Mouse (Mus musculus): ENCODE results near the gene Tlr9. TPM values are rescaled to one million over a fixed set of nuclear protein-coding genes. Genes with fewer than 3 reads are reported as not detected.
A peak's percentile ranks its signal among the peaks of the same experiment; 100 is the strongest.

Tlr9 gene
- total and polyA plus RNA-seq, 3 experiments: 0.27 TPM; not detected in 2

DNA sequence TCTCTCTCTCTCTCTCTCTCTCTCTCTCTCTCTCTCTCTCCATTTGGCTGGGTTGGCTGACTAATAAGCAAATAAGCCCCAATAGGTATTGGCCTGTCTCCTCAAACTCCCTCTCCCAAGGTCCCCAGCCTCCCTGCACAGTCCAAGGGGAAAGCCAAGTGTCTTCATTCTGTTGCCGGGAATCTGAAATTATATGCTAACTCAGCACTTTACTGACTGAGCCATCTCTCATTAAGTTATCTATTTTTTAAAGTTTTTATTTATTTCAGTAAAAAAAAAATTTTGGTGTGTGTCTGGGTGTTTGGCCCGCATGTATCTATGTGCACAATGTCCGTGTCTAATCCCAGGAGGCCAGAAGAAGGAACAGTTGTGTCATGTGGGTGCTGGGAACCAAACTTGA is 20.5 kb upstream of the Tlr9 start:
- DNase-seq (ENCODE audit: low spot score) (no peak), ATAC-seq (ENCODE audit: extremely low read depth, insufficient number of reproducible peaks, low FRiP score, poor library complexity, severe bottlenecking) (no peak)
- H3K4me3 ChIP-seq (ENCODE audit: low read depth, low read length): peak overlapping the region; percentile 83; the same call in 1 of the 2 replicates

DNA sequence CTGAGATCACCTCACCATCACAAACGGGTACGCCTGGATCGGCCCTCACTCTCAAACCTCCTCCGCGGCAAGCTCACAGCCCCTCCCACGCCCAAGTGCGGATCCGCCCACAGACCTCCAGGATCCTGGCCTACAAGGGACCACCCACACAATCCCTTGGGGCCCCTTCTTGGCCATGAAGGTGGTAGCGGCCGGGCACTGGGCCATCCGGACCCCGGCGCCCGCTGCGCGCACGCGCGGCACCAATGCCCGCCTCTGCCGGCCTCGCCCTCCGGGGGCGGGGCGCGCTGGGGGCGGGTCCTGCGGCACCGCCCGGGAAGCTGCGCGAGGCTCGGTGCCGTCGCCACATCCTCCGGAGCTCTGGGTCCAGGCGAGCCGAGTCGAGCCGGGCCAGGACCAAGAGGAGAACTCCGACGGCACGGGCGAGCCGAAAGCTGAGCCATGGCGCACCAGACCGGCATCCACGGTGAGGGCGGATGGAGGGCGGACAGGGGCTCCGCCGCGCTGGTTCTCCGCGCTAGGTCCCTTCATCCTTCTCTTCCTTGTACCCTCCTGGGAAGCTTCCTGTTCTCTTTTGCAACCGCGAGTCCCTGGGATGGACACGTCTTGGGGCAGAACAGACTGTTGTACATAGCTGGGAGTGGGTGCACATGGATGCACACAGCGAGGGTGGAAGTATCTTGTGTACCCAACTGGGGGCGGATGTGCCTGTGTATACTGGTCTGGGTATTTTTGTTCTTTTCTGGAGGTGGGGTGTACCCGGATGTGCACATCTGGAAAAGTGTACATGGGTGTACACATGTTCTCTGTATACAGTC is 19.4 kb upstream of the Tlr9 start, which contains the start of gene Twf2:
Gene Twf2, plus strand, starts transcription at position 290 of the 818 bp plus-strand sequence.
- Histone ChIP-seq H3K9me3 (replicated peaks) (no peaks in the 10 kb centered on the region), H3K4me3 (ENCODE audit: low read depth, low read length) (peak within 1 kb of the TSS; percentile 83), H3K27me3 (ENCODE audit: insufficient read depth, low read length) (no peaks in the 10 kb centered on the region), H3K4me1 (ENCODE audit: insufficient read depth, low read depth, low read length) (peaks cover 77% of the 10 kb centered on the region), H3K36me3 (replicated peaks) (peaks cover 39% of the 10 kb centered on the region)
- peak; percentile 97 for DNase-seq (ENCODE audit: low spot score)
- ATAC-seq (ENCODE audit: extremely low read depth, insufficient number of reproducible peaks, low FRiP score, poor library complexity, severe bottlenecking): peak; percentile 73
- TF ChIP-seq CTCF (IDR thresholded peaks at IDR 0.05; ENCODE audit: low read depth, low read length): no peak
- TF ChIP-seq GATA2 (IDR thresholded peaks at IDR 0.05; ENCODE audit: borderline replicate concordance, low read depth, low read length): no peak
- no peak for TF ChIP-seq GATA1 (IDR thresholded peaks at IDR 0.05; ENCODE audit: borderline replicate concordance, low read length)
- TF ChIP-seq POLR2AphosphoS5 (IDR thresholded peaks at IDR 0.05; ENCODE audit: insufficient replicate concordance, low read depth, low read length): no peak

More for the DNA sequence above, 20.5 kb upstream of the Tlr9 start:
- TF ChIP-seq GATA2 (IDR thresholded peaks at IDR 0.05; ENCODE audit: borderline replicate concordance, low read depth, low read length) (no peak), TAL1 (conservative IDR thresholded peaks at IDR 0.05; ENCODE audit: low read depth, low read length) (no peak), POLR2AphosphoS5 (IDR thresholded peaks at IDR 0.05; ENCODE audit: insufficient replicate concordance, low read depth, low read length) (no peak), GATA1 (IDR thresholded peaks at IDR 0.05; ENCODE audit: borderline replicate concordance, low read length) (no peak), CTCF (IDR thresholded peaks at IDR 0.05; ENCODE audit: low read depth, low read length) (no peak)
- no peaks in the 10 kb centered on the region for H3K9me3 ChIP-seq (replicated peaks)
- no peaks in the 10 kb centered on the region for H3K27me3 ChIP-seq (ENCODE audit: insufficient read depth, low read length)
- peaks cover 39% of the 10 kb centered on the region for H3K36me3 ChIP-seq (replicated peaks)
- H3K4me1 ChIP-seq (ENCODE audit: insufficient read depth, low read depth, low read length): peaks cover 78% of the 10 kb centered on the region

DNA sequence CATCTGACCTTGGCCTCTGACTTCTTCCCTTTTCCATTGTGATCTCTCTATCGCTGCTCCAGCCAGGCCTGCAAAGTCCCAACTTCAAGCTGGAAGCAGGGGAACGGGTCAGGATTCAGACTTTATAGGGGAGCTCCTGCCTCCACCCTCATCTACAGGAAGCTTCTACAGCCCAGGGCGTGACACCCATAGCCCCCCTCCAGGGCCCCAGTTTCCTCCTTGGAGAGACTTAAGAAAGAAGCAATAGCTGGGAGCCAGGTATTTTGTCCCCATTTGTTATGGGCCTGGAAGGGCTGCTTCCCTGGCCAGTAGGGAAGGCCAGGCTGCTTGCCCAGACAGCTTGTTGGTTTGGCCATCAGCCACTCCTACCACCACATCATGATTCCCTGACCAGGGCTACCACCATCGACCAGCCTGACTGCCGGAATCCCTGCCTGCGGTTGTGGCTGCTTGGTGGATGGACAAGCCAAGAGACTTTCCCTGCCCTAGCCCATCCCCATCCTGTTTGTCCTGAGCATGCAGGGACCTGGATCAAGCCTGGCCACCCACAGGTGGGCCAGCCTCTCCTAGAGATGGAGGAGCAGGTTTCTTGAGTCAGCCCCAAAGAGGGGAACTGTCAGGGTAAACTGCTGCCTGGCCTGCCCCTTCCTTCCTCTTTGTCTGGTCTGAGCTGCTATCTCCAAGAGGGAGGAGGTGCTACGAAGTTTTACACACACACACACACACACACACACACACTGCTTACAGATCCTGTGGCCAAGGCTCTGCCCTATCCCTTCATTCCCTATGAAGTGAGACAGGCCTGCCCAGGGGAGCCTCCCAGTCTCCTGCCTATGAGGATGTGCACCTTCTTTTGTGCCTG is 18.2 kb upstream of the Tlr9 start:
- Histone ChIP-seq H3K36me3 (replicated peaks) (peaks cover 46% of the 10 kb centered on the region), H3K4me3 (ENCODE audit: low read depth, low read length) (peak overlapping the region; percentile 83; the same call in 1 of the 2 replicates), H3K27me3 (ENCODE audit: insufficient read depth, low read length) (no peaks in the 10 kb centered on the region), H3K9me3 (replicated peaks) (no peaks in the 10 kb centered on the region), H3K4me1 (ENCODE audit: insufficient read depth, low read depth, low read length) (peaks cover 69% of the 10 kb centered on the region)
- DNase-seq (ENCODE audit: low spot score) (peak; percentile 52), ATAC-seq (ENCODE audit: extremely low read depth, insufficient number of reproducible peaks, low FRiP score, poor library complexity, severe bottlenecking) (no peak)
- no peak for TF ChIP-seq GATA2 (IDR thresholded peaks at IDR 0.05; ENCODE audit: borderline replicate concordance, low read depth, low read length)
- no peak for TF ChIP-seq CTCF (IDR thresholded peaks at IDR 0.05; ENCODE audit: low read depth, low read length)
- no peak for TF ChIP-seq GATA1 (IDR thresholded peaks at IDR 0.05; ENCODE audit: borderline replicate concordance, low read length)
- TF ChIP-seq TAL1 (conservative IDR thresholded peaks at IDR 0.05; ENCODE audit: low read depth, low read length): no peak
- no peak for TF ChIP-seq POLR2AphosphoS5 (IDR thresholded peaks at IDR 0.05; ENCODE audit: insufficient replicate concordance, low read depth, low read length)

DNA sequence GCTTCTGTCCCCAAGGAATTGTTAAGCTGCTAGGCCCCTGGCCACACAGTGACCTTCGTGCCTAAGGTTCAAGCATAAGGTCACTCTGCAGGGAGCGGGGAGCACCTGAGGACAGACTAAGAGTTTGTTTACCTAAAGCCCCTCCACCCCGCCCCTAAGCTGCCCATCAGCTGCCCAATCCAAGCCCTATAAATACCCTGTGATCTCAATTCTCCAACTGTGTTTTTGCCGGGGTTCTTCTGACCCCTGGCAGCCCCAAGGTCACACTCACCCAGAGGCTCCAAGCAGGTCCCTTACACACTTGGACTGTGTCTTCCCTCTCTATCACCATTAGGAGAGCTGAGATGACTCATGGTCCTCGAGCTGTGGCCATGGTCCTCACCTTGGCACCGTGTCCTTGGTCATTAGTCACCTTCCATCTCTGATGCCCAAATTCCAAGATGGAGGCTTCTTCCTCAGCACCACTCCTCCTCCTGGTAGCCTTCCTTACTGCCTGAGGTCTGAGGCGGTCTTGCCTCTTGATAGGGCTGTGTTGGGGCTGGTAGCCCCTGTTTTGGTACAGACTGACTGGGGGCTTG is 16.6 kb upstream of the Tlr9 start:
- no peak for TF ChIP-seq CTCF (IDR thresholded peaks at IDR 0.05; ENCODE audit: low read depth, low read length)
- TF ChIP-seq POLR2AphosphoS5 (IDR thresholded peaks at IDR 0.05; ENCODE audit: insufficient replicate concordance, low read depth, low read length): no peak
- no peak for TF ChIP-seq TAL1 (conservative IDR thresholded peaks at IDR 0.05; ENCODE audit: low read depth, low read length)
- no peak for TF ChIP-seq GATA2 (IDR thresholded peaks at IDR 0.05; ENCODE audit: borderline replicate concordance, low read depth, low read length)
- TF ChIP-seq GATA1 (IDR thresholded peaks at IDR 0.05; ENCODE audit: borderline replicate concordance, low read length): no peak
- Histone ChIP-seq H3K36me3 (replicated peaks) (peaks cover 58% of the 10 kb centered on the region), H3K4me1 (ENCODE audit: insufficient read depth, low read depth, low read length) (peaks cover 55% of the 10 kb centered on the region), H3K27me3 (ENCODE audit: insufficient read depth, low read length) (no peaks in the 10 kb centered on the region), H3K9me3 (replicated peaks) (no peaks in the 10 kb centered on the region), H3K4me3 (ENCODE audit: low read depth, low read length) (no peak overlapping the region)
- no peak for ATAC-seq (ENCODE audit: extremely low read depth, insufficient number of reproducible peaks, low FRiP score, poor library complexity, severe bottlenecking)
- no peak for DNase-seq (ENCODE audit: low spot score)

DNA sequence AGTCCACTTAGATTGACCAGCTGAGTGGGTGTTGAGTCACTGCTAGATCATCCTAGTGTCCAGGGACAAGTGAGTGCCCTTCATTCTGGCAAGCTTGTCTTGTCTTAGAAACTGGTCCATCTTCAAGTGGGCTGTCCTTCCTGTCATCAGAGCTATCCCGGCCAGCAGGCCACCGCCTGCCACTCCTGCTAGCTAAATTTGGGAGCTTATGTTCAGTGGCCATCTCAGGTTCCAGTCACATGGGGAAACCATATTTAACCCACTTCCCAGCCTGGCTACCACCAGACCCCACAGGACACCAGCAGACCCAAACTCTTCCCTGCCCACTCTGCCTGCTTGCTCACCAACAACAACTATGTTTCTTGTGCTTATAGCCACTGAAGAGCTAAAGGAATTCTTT is 15.9 kb upstream of the Tlr9 start:
- DNase-seq (ENCODE audit: low spot score) (no peak), ATAC-seq (ENCODE audit: extremely low read depth, insufficient number of reproducible peaks, low FRiP score, poor library complexity, severe bottlenecking) (no peak)
- H3K4me3 ChIP-seq (ENCODE audit: low read depth, low read length): no peak overlapping the region
- H3K36me3 ChIP-seq (replicated peaks): peaks cover 65% of the 10 kb centered on the region
- TF ChIP-seq GATA2 (IDR thresholded peaks at IDR 0.05; ENCODE audit: borderline replicate concordance, low read depth, low read length): no peak
- TF ChIP-seq POLR2AphosphoS5 (IDR thresholded peaks at IDR 0.05; ENCODE audit: insufficient replicate concordance, low read depth, low read length): no peak
- TF ChIP-seq GATA1 (IDR thresholded peaks at IDR 0.05; ENCODE audit: borderline replicate concordance, low read length): no peak
- no peak for TF ChIP-seq TAL1 (conservative IDR thresholded peaks at IDR 0.05; ENCODE audit: low read depth, low read length)
- no peak for TF ChIP-seq CTCF (IDR thresholded peaks at IDR 0.05; ENCODE audit: low read depth, low read length)
- H3K9me3 ChIP-seq (replicated peaks): no peaks in the 10 kb centered on the region
- peaks cover 54% of the 10 kb centered on the region for H3K4me1 ChIP-seq (ENCODE audit: insufficient read depth, low read depth, low read length)
- H3K27me3 ChIP-seq (ENCODE audit: insufficient read depth, low read length): no peaks in the 10 kb centered on the region
